Mouse (Mus musculus) frontal cortex, adult 2 months (tissue): ENCODE measurements at regions not wholly inside any gene's neighbourhood (a gene's known extent, or its start where the extent isn't known, plus 50 kb on each side); places are given as distances from the start of the nearest gene placed in this dataset.

Experiments used
- DNase-seq, 2 experiments: peaks; one replicate each; pipeline ENCODE4 v3.0.0; 2022; ENCODE audit warnings: low spot score in 1 of 2; ENCODE audit errors: extremely low spot score in 1 of 2

- no peak for DNase-seq
These were observed 63.8 kb upstream of the Epha5 start for GRCm38 (mm10) chr5:84480978-84481377.
